8 mouse cellular contexts compared by ENCODE assay signal in genomic region chr10:30199916-30200826, GRCm38 (mm10). TPM values are rescaled to one million over a fixed set of nuclear protein-coding genes. Genes with fewer than 3 reads are reported as not detected.
A peak's percentile ranks its signal among the peaks of the same experiment; 100 is the strongest.
DNase-seq lines count a peak whose midpoint lies in the region; ATAC-seq and TF ChIP-seq lines count a peak whose summit lies in the region.

Cenpw (minus strand) TSS chr10:30200560.

- no peaks in the 10 kb centered on the region for H3K27me3 ChIP-seq in MEL (ENCODE audit: control insufficient read depth in 1 of 2, insufficient read depth in 2 of 2, low read length in 2 of 2)
- H3K27me3 ChIP-seq in cerebellum, adult 2 months (ENCODE audit: control insufficient read depth, insufficient read depth, low read length) = no peaks in the 10 kb centered on the region
- no peaks in the 10 kb centered on the region for H3K27me3 ChIP-seq in lung, embryonic 16.5 days (ENCODE audit: control insufficient read depth, insufficient read depth, low read depth, low read length)

- peak; percentile 92 to 94 for TF ChIP-seq POLR2A in MEL (IDR thresholded peaks at IDR 0.05; ENCODE audit: control insufficient read depth in 1 of 2, insufficient read depth in 1 of 2, low read depth in 1 of 2, low read length in 2 of 2, poor library complexity in 1 of 2)
- no peak for TF ChIP-seq POLR2A in cerebellum, adult 2 months (IDR thresholded peaks at IDR 0.05; ENCODE audit: borderline replicate concordance, insufficient read depth, low read length)

- peak; percentile 97 for DNase-seq in MEL (ENCODE audit: low read depth, low spot score)
- peak; percentile 76 to 78 for DNase-seq in cerebellum, adult 2 months
- DNase-seq in forelimb bud, embryonic 11.5 days (ENCODE audit: low read depth, low spot score) = peak; percentile 96
- DNase-seq in layer of hippocampus, adult 9-10 months (ENCODE audit: low spot score) = peak; percentile 37
- peak; percentile 79 for DNase-seq in ovary, postnatal 10 days (ENCODE audit: low spot score)
- peak; percentile 89 to 91 for DNase-seq in thymus, postnatal 10 days (ENCODE audit: low spot score in 2 of 2)

- no peak for TF ChIP-seq CTCF in MEL (IDR thresholded peaks at IDR 0.05 in 2 of 3, conservative IDR thresholded peaks at IDR 0.05 in 1 of 3; ENCODE audit: control insufficient read depth in 1 of 3, insufficient read depth in 1 of 3, low read depth in 2 of 3, low read length in 3 of 3, poor library complexity in 1 of 3, severe bottlenecking in 1 of 3)
- no peak for TF ChIP-seq CTCF in cerebellum, adult 2 months (IDR thresholded peaks at IDR 0.05; ENCODE audit: borderline replicate concordance, insufficient read depth, low read depth, low read length)

- H3K9ac ChIP-seq in MEL (ENCODE audit: control insufficient read depth, low read depth, low read length, poor library complexity, severe bottlenecking) = peak within 1 kb of the TSS; percentile 79
- H3K9ac ChIP-seq in lung, embryonic 16.5 days (ENCODE audit: low read length) = peak within 1 kb of the TSS; percentile 87

- H3K9me3 ChIP-seq in MEL (replicated peaks; ENCODE audit: insufficient read depth, low read length) = no peaks in the 10 kb centered on the region
- no peaks in the 10 kb centered on the region for H3K9me3 ChIP-seq in lung, embryonic 16.5 days (ENCODE audit: control insufficient read depth, low read length)

- peak in 1 of 2 experiments; percentile 30; a peak in 1 of 4 replicates for TF ChIP-seq EP300 in MEL (IDR thresholded peaks at IDR 0.05; ENCODE audit: low read depth in 1 of 2, low read length in 2 of 2)

- peaks cover 5 to 18% of the 10 kb centered on the region in 2 experiments; a peak in 3 of 4 replicates for H3K36me3 ChIP-seq in MEL (ENCODE audit: control insufficient read depth in 1 of 2, insufficient read depth in 2 of 2, low read length in 2 of 2)
- 0 out of 2 replicates have a peak, but pooled peaks cover 2% of the 10 kb centered on the region for H3K36me3 ChIP-seq in lung, embryonic 16.5 days (ENCODE audit: control insufficient read depth, insufficient read depth, low read length)

- TF ChIP-seq RAD21 in MEL (IDR thresholded peaks at IDR 0.05; ENCODE audit: low read depth, low read length) = no peak

- H3K4me1 ChIP-seq in MEL (ENCODE audit: control insufficient read depth in 1 of 2, insufficient read depth in 2 of 2, low read length in 2 of 2) = peaks cover 2 to 11% of the 10 kb centered on the region in 2 experiments
- no peaks in the 10 kb centered on the region for H3K4me1 ChIP-seq in cerebellum, adult 2 months (ENCODE audit: control insufficient read depth, insufficient read depth, low read length)
- H3K4me1 ChIP-seq in lung, embryonic 16.5 days (replicated peaks; ENCODE audit: control insufficient read depth, insufficient read depth, low read length) = peaks cover 6% of the 10 kb centered on the region; the same call in 1 of the 2 replicates

- H3K4me3 ChIP-seq in MEL (ENCODE audit: control insufficient read depth in 1 of 2, insufficient read depth in 1 of 2, low read depth in 2 of 2, low read length in 2 of 2) = peak within 1 kb of the TSS; percentile 64 to 83
- H3K4me3 ChIP-seq in cerebellum, adult 2 months (replicated peaks; ENCODE audit: insufficient read depth, low read depth, low read length) = peak within 1 kb of the TSS; percentile 76
- H3K4me3 ChIP-seq in lung, embryonic 16.5 days (ENCODE audit: low read length) = peak within 1 kb of the TSS; percentile 93

- peak; percentile 100 for ATAC-seq in hematopoietic stem cell, adult 5-6 weeks (replicated peaks in 1 of 2; ENCODE audit: insufficient read depth in 1 of 2, low FRiP score in 2 of 2, low TSS enrichment in 1 of 2, low read depth in 1 of 2, poor library complexity in 2 of 2, severe bottlenecking in 2 of 2)
- peak; percentile 100 for ATAC-seq in lung, embryonic 16.5 days (ENCODE audit: low read depth)

- WGBS in cerebellum, adult 2 months = 1% methylated on average over 55 of the region's 55 CpGs
- under 1% methylated on average over 55 of the region's 55 CpGs for WGBS in lung, embryonic 16.5 days

- H3K4me2 ChIP-seq in lung, embryonic 16.5 days (ENCODE audit: low read depth, low read length) = peak within 1 kb of the TSS; percentile 74

- peaks cover 18% of the 10 kb centered on the region for H3K79me2 ChIP-seq in MEL (ENCODE audit: control insufficient read depth, insufficient read depth, low read length, poor library complexity)

- peak within 1 kb of the TSS; percentile 38 for H3K27ac ChIP-seq in MEL (ENCODE audit: control insufficient read depth, low read depth, low read length)
- no peak within 1 kb of the TSS for H3K27ac ChIP-seq in cerebellum, adult 2 months (ENCODE audit: insufficient read depth, low read length)
- H3K27ac ChIP-seq in lung, embryonic 16.5 days (ENCODE audit: low read length) = peak within 1 kb of the TSS; percentile 59

TF ChIP-seq in MEL, 35 proteins besides CTCF, POLR2A, EP300 and RAD21:
- TF ChIP-seq CHD2 (IDR thresholded peaks at IDR 0.05; ENCODE audit: low read length) = no peak
- peak; percentile 64 for TF ChIP-seq TCF12 (IDR thresholded peaks at IDR 0.05; ENCODE audit: low read depth, low read length)
- no peak for TF ChIP-seq MEF2A (IDR thresholded peaks at IDR 0.05; ENCODE audit: extremely low read depth, insufficient replicate concordance, low read depth, low read length, poor library complexity, severe bottlenecking)
- TF ChIP-seq TAL1 (IDR thresholded peaks at IDR 0.05; ENCODE audit: low read length) = no peak
- peak; percentile 94 for TF ChIP-seq MXI1 (IDR thresholded peaks at IDR 0.05; ENCODE audit: low read depth, low read length)
- no peak for TF ChIP-seq GABPA (IDR thresholded peaks at IDR 0.05; ENCODE audit: low read depth, low read length)
- TF ChIP-seq NELFE (IDR thresholded peaks at IDR 0.05; ENCODE audit: low read depth, low read length) = peak; percentile 90
- TF ChIP-seq E2F4 (IDR thresholded peaks at IDR 0.05; ENCODE audit: borderline replicate concordance, low read depth, low read length) = peak; percentile 76; the same call in 1 of the 2 replicates
- peak; percentile 88 for TF ChIP-seq HCFC1 (IDR thresholded peaks at IDR 0.05; ENCODE audit: low read depth, low read length)
- TF ChIP-seq ZKSCAN1 (IDR thresholded peaks at IDR 0.05; ENCODE audit: low read depth, low read length) = no peak
- peak; percentile 82 for TF ChIP-seq MYC (IDR thresholded peaks at IDR 0.05; ENCODE audit: low read depth, low read length)
- peak; percentile 94 for TF ChIP-seq ELF1 (IDR thresholded peaks at IDR 0.05; ENCODE audit: low read depth, low read length)
- TF ChIP-seq ETS1 (IDR thresholded peaks at IDR 0.05; ENCODE audit: low read depth, low read length) = peak; percentile 29; the same call in 1 of the 2 replicates
- peak; percentile 66 for TF ChIP-seq TBP (IDR thresholded peaks at IDR 0.05; ENCODE audit: low read depth, low read length)
- TF ChIP-seq MYB (IDR thresholded peaks at IDR 0.05; ENCODE audit: low read depth, low read length) = no peak
- no peak for TF ChIP-seq SMC3 (IDR thresholded peaks at IDR 0.05; ENCODE audit: low read depth, low read length)
- TF ChIP-seq CHD1 (IDR thresholded peaks at IDR 0.05; ENCODE audit: low read depth, low read length) = peak; percentile 89; the same call in 1 of the 2 replicates
- peak; percentile 90 for TF ChIP-seq MAX (IDR thresholded peaks at IDR 0.05; ENCODE audit: low read length)
- peak; percentile 98 for TF ChIP-seq SIN3A (IDR thresholded peaks at IDR 0.05; ENCODE audit: low read length)
- no peak for TF ChIP-seq GATA1 (IDR thresholded peaks at IDR 0.05; ENCODE audit: low read depth, low read length)
- 0 out of 2 replicates have a peak, but pooled peaks have one; percentile 47 for TF ChIP-seq POLR2AphosphoS5 (IDR thresholded peaks at IDR 0.05; ENCODE audit: borderline replicate concordance, low read depth, low read length)
- TF ChIP-seq USF1 (IDR thresholded peaks at IDR 0.05; ENCODE audit: low read depth, low read length) = no peak
- 0 out of 2 replicates have a peak, but pooled peaks have one; percentile 45 for TF ChIP-seq MAZ (IDR thresholded peaks at IDR 0.05; ENCODE audit: low read depth, low read length)
- TF ChIP-seq KAT2A (conservative IDR thresholded peaks at IDR 0.05; ENCODE audit: low read depth, low read length) = peak; percentile 59
- TF ChIP-seq BHLHE40 (IDR thresholded peaks at IDR 0.05; ENCODE audit: borderline replicate concordance, low read depth, low read length) = no peak
- TF ChIP-seq ZMIZ1 (IDR thresholded peaks at IDR 0.05; ENCODE audit: low read depth, low read length) = 0 out of 2 replicates have a peak, but pooled peaks have one; percentile 44
- peak; percentile 75 for TF ChIP-seq POLR2AphosphoS2 (IDR thresholded peaks at IDR 0.05; ENCODE audit: low read length)

RNA-seq across cellular contexts. Expression of gene Cenpw, which starts in this region (rescaled TPM):
- 50.9 and 55.2 TPM in 2 replicates for total RNA-seq in MEL (2012; rRNA removed)
- polyA plus RNA-seq in MEL (2012; ENCODE audit: insufficient read depth in 1 of 2, insufficient read length in 2 of 2, low read depth in 1 of 2, low replicate concordance in 2 of 2, missing spikeins in 1 of 2) = 10 to 100 TPM in 1 of 2 experiments, not detected in 1; 33.2 TPM
- 1.5 and 1.8 TPM in 2 replicates for polyA plus RNA-seq in cerebellum, adult 2 months (2012; rRNA removed)
- total RNA-seq in hematopoietic stem cell, adult 5-6 weeks (2017) = 8.6 and 11.7 TPM in 2 replicates
- 39.6 and 40.9 TPM in 2 replicates for polyA plus RNA-seq in lung, embryonic 16.5 days (2015; fragmentation: Nextera tagmentation; extraction: Ambion mirVana)

Comparison
In these comparisons a context has a peak if more than half of its experiments do, and no peak if none do; other contexts are left out.
1. DNase-seq: peak in every context shown above with its lines; median percentile 97 in MEL; 96 in forelimb bud, embryonic 11.5 days; 90 in thymus, postnatal 10 days; 79 in ovary, postnatal 10 days; 77 in cerebellum, adult 2 months; 37 in layer of hippocampus, adult 9-10 months.